Comparison of ENCODE assay signal across 8 mouse cellular contexts in the genomic region with DNA sequence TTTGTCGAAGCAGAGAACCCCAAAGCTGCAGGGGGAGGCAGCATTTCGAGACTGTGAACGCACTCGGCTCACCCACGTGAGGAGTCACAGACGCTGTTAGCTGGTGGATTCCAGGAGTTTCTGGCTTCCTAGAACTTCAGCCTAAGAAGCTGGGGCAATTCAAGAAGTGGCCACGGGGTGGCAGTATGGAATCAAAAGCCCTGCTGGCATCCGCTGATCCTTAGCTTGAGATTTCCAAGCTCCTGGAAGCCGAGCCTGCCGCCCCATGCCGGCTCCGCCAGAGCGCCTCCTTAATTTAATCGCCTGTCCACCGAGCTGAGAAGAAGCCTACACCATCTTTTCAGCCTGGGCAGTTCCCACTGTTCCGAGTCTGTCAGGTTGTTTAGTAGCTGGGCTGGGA.
DNase-seq lines count a peak whose midpoint lies in the region; ATAC-seq and TF ChIP-seq lines count a peak whose summit lies in the region.

No protein-coding gene starts in this region.

- peak overlapping the region; percentile 59 for H3K4me2 ChIP-seq in heart, embryonic 13.5 days
- peak overlapping the region; percentile 25 for H3K4me2 ChIP-seq in kidney, postnatal 0 days (ENCODE audit: low read length)
- peak overlapping the region; percentile 33 for H3K4me2 ChIP-seq in liver, embryonic 11.5 days
- peak overlapping the region; percentile 29; the same call in 1 of the 2 replicates for H3K4me2 ChIP-seq in stomach, embryonic 15.5 days

- peak overlapping the region; percentile 61 for H3K9ac ChIP-seq in heart, embryonic 13.5 days
- no peak overlapping the region for H3K9ac ChIP-seq in kidney, postnatal 0 days (ENCODE audit: low read depth, low read length)
- H3K9ac ChIP-seq in liver, embryonic 11.5 days (ENCODE audit: low read depth, low read length): no peak overlapping the region
- no peak overlapping the region for H3K9ac ChIP-seq in stomach, embryonic 15.5 days

- no peak overlapping the region for H3K27ac ChIP-seq in heart, embryonic 13.5 days (replicated peaks)
- H3K27ac ChIP-seq in kidney, postnatal 0 days: no peak overlapping the region
- no peak overlapping the region for H3K27ac ChIP-seq in liver, embryonic 11.5 days (ENCODE audit: low read depth, low read length)
- 0 out of 2 replicates have a peak overlapping the region, but pooled peaks have one; percentile 41 for H3K27ac ChIP-seq in stomach, embryonic 15.5 days

- H3K9me3 ChIP-seq in heart, embryonic 13.5 days: peaks cover 3% of the 10 kb centered on the region; the same call in 1 of the 2 replicates
- H3K9me3 ChIP-seq in kidney, postnatal 0 days (replicated peaks; ENCODE audit: low read length): no peaks in the 10 kb centered on the region
- no peaks in the 10 kb centered on the region for H3K9me3 ChIP-seq in liver, embryonic 11.5 days (ENCODE audit: control insufficient read depth, low read length)
- H3K9me3 ChIP-seq in stomach, embryonic 15.5 days: no peaks in the 10 kb centered on the region

- H3K27me3 ChIP-seq in heart, embryonic 13.5 days (replicated peaks): peaks cover 38% of the 10 kb centered on the region
- peaks cover 6% of the 10 kb centered on the region; the same call in 1 of the 2 replicates for H3K27me3 ChIP-seq in kidney, postnatal 0 days (ENCODE audit: insufficient read depth, low read length)
- peaks cover 35% of the 10 kb centered on the region for H3K27me3 ChIP-seq in liver, embryonic 11.5 days (replicated peaks; ENCODE audit: control insufficient read depth, insufficient read depth, low read length)
- peaks cover 5% of the 10 kb centered on the region; the same call in 1 of the 2 replicates for H3K27me3 ChIP-seq in stomach, embryonic 15.5 days (replicated peaks)

- no peaks in the 10 kb centered on the region for H3K36me3 ChIP-seq in heart, embryonic 13.5 days
- H3K36me3 ChIP-seq in kidney, postnatal 0 days (ENCODE audit: insufficient read depth, low read length): no peaks in the 10 kb centered on the region
- H3K36me3 ChIP-seq in liver, embryonic 11.5 days (ENCODE audit: control insufficient read depth, insufficient read depth, low read length): no peaks in the 10 kb centered on the region
- no peaks in the 10 kb centered on the region for H3K36me3 ChIP-seq in stomach, embryonic 15.5 days

- peak overlapping the region; percentile 17 for H3K4me3 ChIP-seq in heart, embryonic 13.5 days
- no peak overlapping the region for H3K4me3 ChIP-seq in kidney, postnatal 0 days (replicated peaks; ENCODE audit: low read depth, low read length)
- H3K4me3 ChIP-seq in liver, embryonic 11.5 days (ENCODE audit: low read depth, low read length): no peak overlapping the region
- H3K4me3 ChIP-seq in stomach, embryonic 15.5 days (replicated peaks): no peak overlapping the region

- WGBS in heart, embryonic 13.5 days: under 1% methylated on average over 16 of the region's 16 CpGs
- under 1% methylated on average over 16 of the region's 16 CpGs for WGBS in kidney, postnatal 0 days
- WGBS in liver, embryonic 11.5 days: 2% methylated on average over 16 of the region's 16 CpGs
- 2% methylated on average over 16 of the region's 16 CpGs for WGBS in stomach, embryonic 15.5 days

- DNase-seq in CD4-positive helper T cell, adult 2 months (ENCODE audit: low read depth, low spot score): peak; percentile 72
- peak; percentile 71 for DNase-seq in brain, embryonic 18.5 days (ENCODE audit: low read depth, low spot score)
- peak; percentile 84 for DNase-seq in fibroblast of lung, adult 2 months (ENCODE audit: low read depth)
- peak; percentile 96 for DNase-seq in kidney, postnatal 0 days (ENCODE audit: low spot score)
- DNase-seq in liver, embryonic 11.5 days (ENCODE audit: low spot score): peak; percentile 71
- DNase-seq in neural tube, embryonic 10.5 days (ENCODE audit: extremely low spot score, low spot score): peak; percentile 94

- ATAC-seq in heart, embryonic 13.5 days (ENCODE audit: extremely low read depth, insufficient number of reproducible peaks, low FRiP score, low TSS enrichment): no peak
- peak; percentile 41; the same call in 1 of the 2 replicates for ATAC-seq in kidney, postnatal 0 days (replicated peaks; ENCODE audit: low FRiP score, low read depth)
- no peak for ATAC-seq in liver, embryonic 11.5 days (replicated peaks; ENCODE audit: low FRiP score)
- no peak; the same call in 1 of the 2 replicates for ATAC-seq in stomach, embryonic 15.5 days (ENCODE audit: insufficient read depth, low FRiP score, low read depth)

- TF ChIP-seq CTCF in kidney, postnatal 0 days (IDR thresholded peaks at IDR 0.05; ENCODE audit: low read depth): peak; percentile 96

- peaks cover 30% of the 10 kb centered on the region for H3K4me1 ChIP-seq in heart, embryonic 13.5 days
- H3K4me1 ChIP-seq in kidney, postnatal 0 days (replicated peaks; ENCODE audit: insufficient read depth, low read length): peaks cover 8% of the 10 kb centered on the region; the same call in 1 of the 2 replicates
- H3K4me1 ChIP-seq in liver, embryonic 11.5 days (replicated peaks; ENCODE audit: control insufficient read depth, insufficient read depth, low read length): 0 out of 2 replicates have a peak, but pooled peaks cover 1% of the 10 kb centered on the region
- H3K4me1 ChIP-seq in stomach, embryonic 15.5 days: peaks cover 12% of the 10 kb centered on the region
